ENCODE assay signal across 8 mouse cellular contexts in the genomic region with DNA sequence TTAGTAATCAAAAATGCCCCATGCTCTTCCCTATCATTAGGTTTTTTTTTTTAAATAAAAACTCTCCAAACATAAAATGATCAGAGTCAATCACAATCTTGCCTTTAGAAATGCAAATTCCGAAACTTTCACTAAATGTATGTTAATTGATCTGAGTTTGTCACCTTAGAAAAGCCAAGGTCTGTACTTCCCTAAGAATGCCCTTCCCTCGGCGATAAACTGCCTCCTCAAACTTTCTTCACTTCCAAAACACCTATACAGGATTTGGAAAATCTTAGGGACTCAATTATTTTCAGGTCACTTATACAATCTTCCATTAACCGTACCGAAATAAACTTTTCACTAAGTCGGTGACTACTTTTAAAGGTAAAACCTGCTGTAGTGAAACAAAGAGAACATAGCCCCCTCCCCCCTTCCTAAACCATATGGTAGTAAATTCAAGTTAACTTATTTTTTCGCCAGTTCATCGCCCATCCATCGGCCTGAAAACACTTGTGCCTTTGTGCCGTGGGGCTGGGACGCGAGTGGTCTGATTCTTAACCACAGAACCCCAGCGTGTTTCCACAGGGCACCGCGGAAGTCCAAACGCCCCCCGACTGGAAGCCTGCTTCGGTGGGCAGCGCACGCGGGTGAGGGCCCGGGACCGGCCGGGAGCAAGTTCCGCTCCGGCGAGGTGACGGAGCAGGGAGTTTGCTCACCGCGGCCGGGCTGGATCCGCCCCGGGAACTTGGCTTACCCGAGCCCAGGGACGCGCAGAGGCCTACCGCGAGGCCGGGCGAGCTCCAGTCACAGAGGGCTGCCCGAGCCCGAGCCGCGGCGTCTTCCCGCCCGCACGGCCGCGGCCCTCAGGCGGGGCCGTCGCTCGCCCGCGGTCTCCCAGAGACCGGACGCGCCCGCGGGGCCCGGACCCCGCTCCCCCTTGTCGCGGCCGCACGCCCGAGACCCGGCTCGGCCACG. TPM values are rescaled to one million over a fixed set of nuclear protein-coding genes. Genes with fewer than 3 reads are reported as not detected.
DNase-seq lines count a peak whose midpoint lies in the region; ATAC-seq lines count a peak whose summit lies in the region.

No protein-coding gene starts in this region.

- intact Hi-C loops in left cerebral cortex, postnatal 25 days (cut with DNase I): loop anchor here (5.0 kb wide), 1 partner anchor 51 kb away; no protein-coding TSS in a partner anchor

- ATAC-seq in hindbrain, embryonic 15.5 days (ENCODE audit: low FRiP score, low read depth): peak; percentile 57
- peak; percentile 43 for ATAC-seq in megakaryocyte-erythroid progenitor cell, adult 5-6 weeks (replicated peaks; ENCODE audit: low FRiP score, low TSS enrichment, poor library complexity, severe bottlenecking)

- H3K36me3 ChIP-seq in hindbrain, embryonic 15.5 days: no peaks in the 10 kb centered on the region

- peak overlapping the region; percentile 81 for H3K4me2 ChIP-seq in hindbrain, embryonic 15.5 days

- WGBS in hindbrain, embryonic 15.5 days: under 1% methylated on average over 36 of the region's 71 CpGs

- H3K9me3 ChIP-seq in hindbrain, embryonic 15.5 days: no peaks in the 10 kb centered on the region

- peak overlapping the region; percentile 98 for H3K9ac ChIP-seq in hindbrain, embryonic 15.5 days

- H3K27ac ChIP-seq in hindbrain, embryonic 15.5 days (replicated peaks): peak overlapping the region; percentile 98

- H3K4me1 ChIP-seq in hindbrain, embryonic 15.5 days (replicated peaks): peaks cover 37% of the 10 kb centered on the region

- no peaks in the 10 kb centered on the region for H3K27me3 ChIP-seq in hindbrain, embryonic 15.5 days

- peak overlapping the region; percentile 88 for H3K4me3 ChIP-seq in hindbrain, embryonic 15.5 days

- peak; percentile 57 for DNase-seq in R1 (ENCODE audit: low read depth, low spot score)
- DNase-seq in cerebellum, postnatal 10 days: peak; percentile 76 to 78
- peak; percentile 21 to 37 for DNase-seq in frontal cortex, postnatal 14 days (ENCODE audit: low spot score in 2 of 2)
- peak; percentile 63 to 66 for DNase-seq in left cerebral cortex, postnatal 25 days (ENCODE audit: low spot score in 2 of 2)
- peak; percentile 71 for DNase-seq in right cerebral cortex, postnatal 25 days
- peak; percentile 42 to 59 for DNase-seq in urinary bladder, postnatal 36 days (ENCODE audit: low spot score in 2 of 2)

RNA-seq across cellular contexts. Expression of gene Kcmf1, which starts 1.3 kb away (rescaled TPM):
- 38.8 and 46.2 TPM in 2 replicates for polyA plus RNA-seq in hindbrain, embryonic 15.5 days (2015; fragmentation: Nextera tagmentation; extraction: Ambion mirVana)
- 10 to 100 TPM; 69.5 TPM for total RNA-seq in left cerebral cortex, postnatal 25 days (2021)
- total RNA-seq in megakaryocyte-erythroid progenitor cell, adult 5-6 weeks (2014; fragmentation: Nextera tagmentation): 46.9 and 63.7 TPM in 2 replicates
- 77.1 and 105 TPM in 2 replicates for total RNA-seq in megakaryocyte-erythroid progenitor cell, adult 5-6 weeks (2017)

Comparison
In these comparisons a context has a peak if more than half of its experiments do, and no peak if none do; other contexts are left out.
1. Peak in every context shown above with its lines: DNase-seq, ATAC-seq, H3K4me3 ChIP-seq and H3K27ac ChIP-seq.